Mouse (Mus musculus) Muller cell, postnatal 12 days (primary cell): Measurements from ENCODE around the gene Gm27021.

Source experiments
- DNase-seq: peaks from one replicate; pipeline ENCODE4 v3.0.0-alpha.2; 2015; ENCODE audit errors: inconsistent ontology term

The Gm27021 gene

GRCm38 (mm10) chr8:120599504-120599903 is 68.4 kb downstream of the Gm27021 start:
- no peak for DNase-seq

- DNase-seq = no peak
Measured at GRCm38 (mm10) chr8:120598579-120598978, 69.3 kb downstream of the Gm27021 start.

- DNase-seq = peak; percentile 39
Measured at GRCm38 (mm10) chr8:120595963-120596362, 71.9 kb downstream of the Gm27021 start.

- DNase-seq = no peak
Measured at GRCm38 (mm10) chr8:120594571-120594970, 73.3 kb downstream of the Gm27021 start.

GRCm38 (mm10) chr8:120591587-120592292 is 76.1 kb downstream of the Gm27021 start:
- no peak for DNase-seq

GRCm38 (mm10) chr8:120589921-120590320 is 78.0 kb downstream of the Gm27021 start:
- DNase-seq = no peak

- peak; percentile 100 for DNase-seq
Measured at GRCm38 (mm10) chr8:120588908-120589771, 78.7 kb downstream of the Gm27021 start, which contains the start of gene Gins2. TSS of gene Gins2 (minus strand) at chr8:120589304.

- no peak for DNase-seq
Measured at GRCm38 (mm10) chr8:120585521-120585920, 82.4 kb downstream of the Gm27021 start.

- DNase-seq = no peak
Measured at GRCm38 (mm10) chr8:120581811-120582210, 86.1 kb downstream of the Gm27021 start.

GRCm38 (mm10) chr8:120581329-120581728 is 86.5 kb downstream of the Gm27021 start:
- DNase-seq = no peak

GRCm38 (mm10) chr8:120580336-120581000 is 87.4 kb downstream of the Gm27021 start:
- no peak for DNase-seq

- no peak for DNase-seq
Measured at GRCm38 (mm10) chr8:120577821-120578220, 90.1 kb downstream of the Gm27021 start.

- DNase-seq = no peak
Measured at GRCm38 (mm10) chr8:120575801-120576200, 92.1 kb downstream of the Gm27021 start.

GRCm38 (mm10) chr8:120574941-120575340 is 92.9 kb downstream of the Gm27021 start:
- peak; percentile 87 for DNase-seq

GRCm38 (mm10) chr8:120573866-120574265 is 94.0 kb downstream of the Gm27021 start:
- no peak for DNase-seq

- no peak for DNase-seq
Measured at GRCm38 (mm10) chr8:120572534-120572933, 95.3 kb downstream of the Gm27021 start.

- no peak for DNase-seq
Measured at GRCm38 (mm10) chr8:120571561-120571960, 96.3 kb downstream of the Gm27021 start.

- DNase-seq = peak; percentile 56
Measured at GRCm38 (mm10) chr8:120569939-120570715, 97.8 kb downstream of the Gm27021 start.

GRCm38 (mm10) chr8:120569123-120569522 is 98.8 kb downstream of the Gm27021 start:
- no peak for DNase-seq

- no peak for DNase-seq
Measured at GRCm38 (mm10) chr8:120568164-120568798, 99.6 kb downstream of the Gm27021 start.

GRCm38 (mm10) chr8:120567731-120568130 is 100.1 kb downstream of the Gm27021 start:
- DNase-seq = no peak
